Mouse (Mus musculus) kidney, embryonic 15.5 days (tissue): ENCODE data around the gene Aldh9a1. TPM values are rescaled to one million over a fixed set of nuclear protein-coding genes. Genes with fewer than 3 reads are reported as not detected.

Experiments used
- ATAC-seq: fragments of 200-750 bp; cut with Nextera tagmentation; replicated peaks from 2 replicates; pipeline ENCODE4 v1.8.0; 2017; ENCODE audit warnings: moderate TSS enrichment; ENCODE audit not compliant: low FRiP score
- H3K27ac ChIP-seq: fragments of 300-500 bp; sonication (generic); 2 replicates; pipeline ENCODE4 v1.5.1; 2015; ENCODE audit warnings: mild to moderate bottlenecking, inconsistent platforms
- H3K27me3 ChIP-seq: fragments of 300-500 bp; sonication (generic); 2 replicates; pipeline ENCODE4 v1.6.1; 2015; ENCODE audit warnings: inconsistent platforms
- H3K36me3 ChIP-seq: fragments of 300-500 bp; sonication (generic); 2 replicates; pipeline ENCODE4 v1.6.1; 2015; ENCODE audit warnings: inconsistent platforms
- H3K4me1 ChIP-seq: fragments of 300-500 bp; sonication (generic); 2 replicates; pipeline ENCODE4 v1.6.1; 2015; ENCODE audit warnings: inconsistent platforms
- H3K4me2 ChIP-seq: fragments of 300-500 bp; sonication (generic); 2 replicates; pipeline ENCODE4 v1.6.1; 2015; ENCODE audit warnings: moderate library complexity, mild to moderate bottlenecking, inconsistent platforms
- H3K4me3 ChIP-seq: fragments of 300-500 bp; sonication (generic); replicated peaks from 2 replicates; pipeline ENCODE4 v1.5.1; 2015; ENCODE audit warnings: mild to moderate bottlenecking, inconsistent platforms
- H3K9ac ChIP-seq: fragments of 300-500 bp; sonication (generic); 2 replicates; pipeline ENCODE4 v1.6.1; 2015; ENCODE audit warnings: mild to moderate bottlenecking, inconsistent platforms
- H3K9me3 ChIP-seq: fragments of 300-500 bp; sonication (generic); replicated peaks from 2 replicates; pipeline ENCODE4 v1.6.1; 2016; ENCODE audit warnings: inconsistent platforms
- WGBS: fragments of 180-500 bp; shearing (Covaris S2); methylation state at CpG from one replicate; pipeline ENCODE4 v1.1.7; 2015; ENCODE audit warnings: mixed read lengths; 5-methylcytosine and 5-hydroxymethylcytosine counted together
- microRNA-seq: library from miRNA; unstranded; fragments of <30 nt; microRNA quantifications from one replicate; pipeline ENCODE4, GENCODE M21; 2016
- polyA plus RNA-seq: library from polyadenylated mRNA; unstranded; fragments of >200 nt; fragmentation: Nextera tagmentation; extraction: Ambion mirVana; gene quantifications from 2 replicates; pipeline ENCODE4 v1.2.1, GENCODE M21; 2015

Aldh9a1 gene
- polyA plus RNA-seq, 1 experiment from 2014 or later: 56.6 TPM

- no peak for ATAC-seq
- H3K4me2 ChIP-seq: no peak overlapping the region
- no peak overlapping the region for H3K4me3 ChIP-seq
- 2% methylated on average over 7 of the region's 7 CpGs for WGBS
- no peak overlapping the region for H3K9ac ChIP-seq
- no peak overlapping the region for H3K27ac ChIP-seq
- H3K4me1 ChIP-seq: no peaks in the 10 kb centered on the region
- no peaks in the 10 kb centered on the region for H3K36me3 ChIP-seq
- no peaks in the 10 kb centered on the region for H3K9me3 ChIP-seq
- peaks cover 15% of the 10 kb centered on the region for H3K27me3 ChIP-seq
Measured at GRCm38 (mm10) chr1:167414846-167415245, 65.1 kb downstream of the Aldh9a1 start.

Small RNA genes within 50 kb of the gene (microRNA-seq; reads per million reads assigned to microRNA genes)
- 0.59 reads per million for gene Gm25911

Other genes with a start within 250 kb of the Aldh9a1 start
- 82.7 and 87.5 TPM in 2 replicates for gene Uck2, start 64.7 kb upstream of the Aldh9a1 start, polyA plus RNA-seq
- 98.1 and 106 TPM in 2 replicates for gene Tmco1, start 41.6 kb upstream of the Aldh9a1 start, polyA plus RNA-seq
- 45.8 and 47.9 TPM in 2 replicates for gene Mgst3, start 43.9 kb downstream of the Aldh9a1 start, polyA plus RNA-seq
- not detected in 2 replicates for gene Lrrc52, start 116.8 kb downstream of the Aldh9a1 start, polyA plus RNA-seq
- gene Rxrg, start 248.4 kb downstream of the Aldh9a1 start, polyA plus RNA-seq: 2.3 and 2.8 TPM in 2 replicates